18 mouse cellular contexts compared by ENCODE assay signal in the genomic region with DNA sequence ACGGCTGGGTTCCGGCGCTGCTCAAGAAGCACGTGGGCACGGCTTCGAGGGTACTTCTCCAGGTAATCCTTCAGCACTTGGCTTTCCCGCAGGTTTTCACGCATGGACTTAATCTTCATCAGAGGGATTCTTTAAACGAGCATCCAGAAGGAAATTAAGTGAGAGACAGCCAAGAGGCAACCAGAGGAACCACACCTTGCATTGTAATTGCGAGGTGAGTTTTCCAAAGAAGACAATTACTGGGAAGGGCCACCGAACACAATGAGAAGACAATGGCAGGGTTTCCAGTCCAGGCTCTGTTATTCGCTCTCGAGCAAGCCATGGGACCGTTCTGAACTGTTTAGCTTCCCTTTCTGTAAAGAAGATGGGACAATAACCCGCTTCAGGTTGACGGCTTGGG. TPM values are rescaled to one million over a fixed set of nuclear protein-coding genes. Genes with fewer than 3 reads are reported as not detected.
"Had no signal": no experiment of that assay in that cellular context is flagged by ENCODE, and none has a peak within 500 bp of the region (broad histone marks: within the 10 kb centered on the region; RNA-seq: fewer than 3 reads in every experiment).

No protein-coding gene starts in this region.

- H3K4me3 ChIP-seq: left cerebral cortex, adult 2 months; liver, embryonic 13.5 days had no signal

- DNase-seq: kidney, postnatal 14 days; kidney, postnatal 4 days; layer of hippocampus, adult 9-11 months; liver, embryonic 13.5 days; lung, adult 2 months; lung, postnatal 14 days; lung, postnatal 4 days; midbrain, embryonic 14.5 days; thymus, postnatal 25 days had no signal

- H3K36me3 ChIP-seq: liver, embryonic 13.5 days had no signal

- H3K9ac ChIP-seq: liver, embryonic 13.5 days had no signal

- H3K27ac ChIP-seq: left cerebral cortex, adult 2 months; liver, embryonic 13.5 days had no signal

- H3K9me3 ChIP-seq: liver, embryonic 13.5 days had no signal

RNA-seq across cellular contexts. Expression of a gene that starts 1.2 kb away (rescaled TPM):
- total RNA-seq: layer of hippocampus, adult 18-20 months; layer of hippocampus, postnatal 25 days; left cerebral cortex, adult 2 months; left cerebral cortex, postnatal 10 days; left cerebral cortex, postnatal 36 days; liver, adult 2 months; megakaryocyte progenitor cell, adult 5-6 weeks; megakaryocyte-erythroid progenitor cell, adult 5-6 weeks; midbrain, postnatal 0 days had no signal
